Mouse (Mus musculus): ENCODE data around the gene Hap1. TPM values are rescaled to one million over a fixed set of nuclear protein-coding genes. Genes with fewer than 3 reads are reported as not detected.
"Not testable (repeated sequence)": the region's sequence is repeated elsewhere in the genome, so short reads cannot be mapped to it uniquely, and the experiment has no call there.

Gene Hap1
- polyA plus RNA-seq, 1 experiment from 2014 or later = 108 TPM

- DNase-seq = peak; percentile 81
Measured at GRCm38 (mm10) chr11:100352076-100352857, 3.7 kb downstream of the Hap1 start.

GRCm38 (mm10) chr11:100344269-100344668 is 11.7 kb downstream of the Hap1 start:
- ATAC-seq (ENCODE audit: low FRiP score, low TSS enrichment) = no peak

More at GRCm38 (mm10) chr11:100352076-100352857, 3.7 kb downstream of the Hap1 start:
- H3K9ac ChIP-seq (replicated peaks; ENCODE audit: low read length) = peak overlapping the region; percentile 21; the same call in 1 of the 2 replicates
- no peaks in the 10 kb centered on the region for H3K9me3 ChIP-seq (ENCODE audit: control insufficient read depth, low read length)
- no peaks in the 10 kb centered on the region for H3K27me3 ChIP-seq (ENCODE audit: control insufficient read depth, insufficient read depth, low read length)
- no peak overlapping the region for H3K4me3 ChIP-seq (replicated peaks; ENCODE audit: low read depth, low read length)
- H3K4me1 ChIP-seq (ENCODE audit: control insufficient read depth, insufficient read depth, low read length) = peaks cover 20% of the 10 kb centered on the region
- no peak for ATAC-seq (ENCODE audit: low FRiP score, low TSS enrichment)
- no peak overlapping the region; the same call in 1 of the 2 replicates for H3K4me2 ChIP-seq (ENCODE audit: low read length)
- WGBS = 32% methylated on average over 10 of the region's 10 CpGs
- H3K27ac ChIP-seq (replicated peaks; ENCODE audit: low read depth, low read length) = peak overlapping the region; percentile 56
- H3K36me3 ChIP-seq (ENCODE audit: control insufficient read depth, insufficient read depth, low read length) = peaks cover 24% of the 10 kb centered on the region; the same call in 1 of the 2 replicates

GRCm38 (mm10) chr11:100335731-100336130 is 20.2 kb downstream of the Hap1 start:
- H3K9ac ChIP-seq (replicated peaks; ENCODE audit: low read length) = no peak overlapping the region
- 30% methylated on average over 3 of the region's 3 CpGs for WGBS
- no peak for ATAC-seq (ENCODE audit: low FRiP score, low TSS enrichment)
- peaks cover 35% of the 10 kb centered on the region for H3K4me1 ChIP-seq (ENCODE audit: control insufficient read depth, insufficient read depth, low read length)
- DNase-seq = peak; percentile 84
- H3K27me3 ChIP-seq (ENCODE audit: control insufficient read depth, insufficient read depth, low read length) = no peaks in the 10 kb centered on the region
- no peaks in the 10 kb centered on the region for H3K9me3 ChIP-seq (ENCODE audit: control insufficient read depth, low read length)
- no peak overlapping the region for H3K4me3 ChIP-seq (replicated peaks; ENCODE audit: low read depth, low read length)
- H3K27ac ChIP-seq (replicated peaks; ENCODE audit: low read depth, low read length) = peak overlapping the region; percentile 73
- no peak overlapping the region for H3K4me2 ChIP-seq (ENCODE audit: low read length)
- H3K36me3 ChIP-seq (ENCODE audit: control insufficient read depth, insufficient read depth, low read length) = no peaks in the 10 kb centered on the region

More at GRCm38 (mm10) chr11:100344269-100344668, 11.7 kb downstream of the Hap1 start:
- no peaks in the 10 kb centered on the region for H3K27me3 ChIP-seq (ENCODE audit: control insufficient read depth, insufficient read depth, low read length)
- no peaks in the 10 kb centered on the region for H3K4me1 ChIP-seq (ENCODE audit: control insufficient read depth, insufficient read depth, low read length)
- H3K36me3 ChIP-seq (ENCODE audit: control insufficient read depth, insufficient read depth, low read length) = 0 out of 2 replicates have a peak, but pooled peaks cover 12% of the 10 kb centered on the region
- no peak for DNase-seq
- H3K4me2 ChIP-seq (ENCODE audit: low read length) = no peak overlapping the region
- no peaks in the 10 kb centered on the region for H3K9me3 ChIP-seq (ENCODE audit: control insufficient read depth, low read length)
- H3K4me3 ChIP-seq (replicated peaks; ENCODE audit: low read depth, low read length) = no peak overlapping the region
- no peak overlapping the region for H3K27ac ChIP-seq (replicated peaks; ENCODE audit: low read depth, low read length)
- 91% methylated on average over 10 of the region's 10 CpGs for WGBS
- no peak overlapping the region for H3K9ac ChIP-seq (replicated peaks; ENCODE audit: low read length)

- DNase-seq (no peak), ATAC-seq (ENCODE audit: low FRiP score, low TSS enrichment) (no peak; the same call in 1 of the 2 replicates)
- no peaks in the 10 kb centered on the region for H3K36me3 ChIP-seq (ENCODE audit: control insufficient read depth, insufficient read depth, low read length)
- peak within 1 kb of the TSS; percentile 80 for H3K27ac ChIP-seq (replicated peaks; ENCODE audit: low read depth, low read length)
- no peaks in the 10 kb centered on the region for H3K27me3 ChIP-seq (ENCODE audit: control insufficient read depth, insufficient read depth, low read length)
- H3K9ac ChIP-seq (replicated peaks; ENCODE audit: low read length) = no peak within 1 kb of the TSS
- peaks cover 43% of the 10 kb centered on the region for H3K4me1 ChIP-seq (ENCODE audit: control insufficient read depth, insufficient read depth, low read length)
- WGBS = 78% methylated on average over 6 of the region's 6 CpGs
- H3K4me2 ChIP-seq (ENCODE audit: low read length) = peak within 1 kb of the TSS; percentile 33
- H3K4me3 ChIP-seq (replicated peaks; ENCODE audit: low read depth, low read length) = no peak within 1 kb of the TSS
- H3K9me3 ChIP-seq (ENCODE audit: control insufficient read depth, low read length) = no peaks in the 10 kb centered on the region
Measured at GRCm38 (mm10) chr11:100333944-100334457, 21.9 kb downstream of the Hap1 start, which contains the start of gene Gast. Gene Gast, plus strand, starts transcription at chr11:100334407.

GRCm38 (mm10) chr11:100332766-100333515 is 23.0 kb downstream of the Hap1 start:
- WGBS = 26% methylated on average over 9 of the region's 9 CpGs
- H3K4me3 ChIP-seq (replicated peaks; ENCODE audit: low read depth, low read length) = no peak overlapping the region
- peak; percentile 77 for ATAC-seq (ENCODE audit: low FRiP score, low TSS enrichment)
- peak; percentile 90 for DNase-seq
- H3K9me3 ChIP-seq (ENCODE audit: control insufficient read depth, low read length) = no peaks in the 10 kb centered on the region
- peak overlapping the region; percentile 33 for H3K4me2 ChIP-seq (ENCODE audit: low read length)
- no peak overlapping the region for H3K9ac ChIP-seq (replicated peaks; ENCODE audit: low read length)
- H3K4me1 ChIP-seq (ENCODE audit: control insufficient read depth, insufficient read depth, low read length) = peaks cover 43% of the 10 kb centered on the region
- H3K36me3 ChIP-seq (ENCODE audit: control insufficient read depth, insufficient read depth, low read length) = no peaks in the 10 kb centered on the region
- H3K27me3 ChIP-seq (ENCODE audit: control insufficient read depth, insufficient read depth, low read length) = no peaks in the 10 kb centered on the region
- H3K27ac ChIP-seq (replicated peaks; ENCODE audit: low read depth, low read length) = peak overlapping the region; percentile 80

- H3K4me1 ChIP-seq (ENCODE audit: control insufficient read depth, insufficient read depth, low read length) = peaks cover 34% of the 10 kb centered on the region
- not testable (repeated sequence) for H3K9ac ChIP-seq (replicated peaks; ENCODE audit: low read length); DNase-seq; ATAC-seq (ENCODE audit: low FRiP score, low TSS enrichment); H3K9me3 ChIP-seq (ENCODE audit: control insufficient read depth, low read length); H3K27ac ChIP-seq (replicated peaks; ENCODE audit: low read depth, low read length); H3K27me3 ChIP-seq (ENCODE audit: control insufficient read depth, insufficient read depth, low read length); H3K4me2 ChIP-seq (ENCODE audit: low read length); H3K4me3 ChIP-seq (replicated peaks; ENCODE audit: low read depth, low read length); H3K36me3 ChIP-seq (ENCODE audit: control insufficient read depth, insufficient read depth, low read length)
- WGBS = 62% methylated on average over 8 of the region's 8 CpGs
Measured at GRCm38 (mm10) chr11:100330816-100331375, 25.0 kb downstream of the Hap1 start.

GRCm38 (mm10) chr11:100330235-100330634 is 25.7 kb downstream of the Hap1 start:
- WGBS = 56% methylated on average over 16 of the region's 16 CpGs
- no peak for DNase-seq
- H3K27ac ChIP-seq (replicated peaks; ENCODE audit: low read depth, low read length) = no peak overlapping the region

GRCm38 (mm10) chr11:100327761-100328160 is 28.2 kb downstream of the Hap1 start:
- Histone ChIP-seq H3K9me3 (ENCODE audit: control insufficient read depth, low read length) (no peaks in the 10 kb centered on the region), H3K4me1 (ENCODE audit: control insufficient read depth, insufficient read depth, low read length) (peaks cover 16% of the 10 kb centered on the region), H3K27ac (replicated peaks; ENCODE audit: low read depth, low read length) (peak overlapping the region; percentile 33; the same call in 1 of the 2 replicates), H3K4me3 (replicated peaks; ENCODE audit: low read depth, low read length) (no peak overlapping the region), H3K9ac (replicated peaks; ENCODE audit: low read length) (no peak overlapping the region), H3K4me2 (ENCODE audit: low read length) (no peak overlapping the region), H3K27me3 (ENCODE audit: control insufficient read depth, insufficient read depth, low read length) (no peaks in the 10 kb centered on the region), H3K36me3 (ENCODE audit: control insufficient read depth, insufficient read depth, low read length) (peaks cover 3% of the 10 kb centered on the region)
- ATAC-seq (ENCODE audit: low FRiP score, low TSS enrichment) (no peak), DNase-seq (no peak)
- WGBS = 86% methylated on average over 6 of the region's 6 CpGs

More at GRCm38 (mm10) chr11:100330235-100330634, 25.7 kb downstream of the Hap1 start:
- no peak for ATAC-seq (ENCODE audit: low FRiP score, low TSS enrichment)
- Histone ChIP-seq H3K9ac (replicated peaks; ENCODE audit: low read length) (no peak overlapping the region), H3K4me1 (ENCODE audit: control insufficient read depth, insufficient read depth, low read length) (peaks cover 31% of the 10 kb centered on the region), H3K9me3 (ENCODE audit: control insufficient read depth, low read length) (no peaks in the 10 kb centered on the region), H3K27me3 (ENCODE audit: control insufficient read depth, insufficient read depth, low read length) (no peaks in the 10 kb centered on the region), H3K4me2 (ENCODE audit: low read length) (no peak overlapping the region), H3K36me3 (ENCODE audit: control insufficient read depth, insufficient read depth, low read length) (no peaks in the 10 kb centered on the region), H3K4me3 (replicated peaks; ENCODE audit: low read depth, low read length) (no peak overlapping the region)

Data from midbrain, embryonic 14.5 days (tissue).